Mouse (Mus musculus) ovary, postnatal 36 days (tissue): ENCODE results near the gene Sept1.
"Not testable (repeated sequence)": the region's sequence is repeated elsewhere in the genome, so short reads cannot be mapped to it uniquely, and the experiment has no call there.

Experiments
- DNase-seq: peaks from one replicate; pipeline ENCODE4 v3.0.0; 2022; ENCODE audit warnings: low spot score, mixed read lengths

The Sept1 gene

DNA sequence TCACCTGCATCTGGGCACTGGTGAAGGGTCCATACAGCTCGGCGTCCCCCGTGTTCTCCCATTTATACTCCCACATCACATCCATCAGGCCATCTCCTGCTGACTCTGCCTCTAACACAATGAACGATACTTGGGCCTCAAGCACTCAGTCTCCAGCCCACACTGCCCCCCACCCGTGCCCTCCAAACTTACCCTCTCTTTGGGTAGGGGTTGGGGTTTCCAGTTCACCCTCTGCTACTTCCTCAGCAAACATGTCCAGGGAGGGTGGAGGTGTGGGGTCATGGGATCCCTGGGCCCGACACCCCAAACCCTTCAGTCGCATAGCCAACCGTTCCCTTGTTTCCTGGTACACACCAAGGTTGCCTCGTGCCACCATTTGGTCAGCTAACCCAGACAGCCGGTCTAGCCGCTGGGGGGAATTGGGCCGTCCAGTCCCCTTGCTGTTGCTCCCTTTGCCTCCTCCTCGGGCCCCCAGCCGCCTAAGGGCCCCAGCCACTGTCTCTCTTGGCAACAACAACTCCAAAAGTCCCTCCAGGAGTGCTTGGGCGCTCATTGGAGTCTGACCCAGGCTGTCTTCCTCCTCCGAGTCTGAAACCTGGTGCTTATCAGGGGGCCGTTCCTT is 38.8 kb downstream of the Sept1 start:
- DNase-seq, result no peak

DNA sequence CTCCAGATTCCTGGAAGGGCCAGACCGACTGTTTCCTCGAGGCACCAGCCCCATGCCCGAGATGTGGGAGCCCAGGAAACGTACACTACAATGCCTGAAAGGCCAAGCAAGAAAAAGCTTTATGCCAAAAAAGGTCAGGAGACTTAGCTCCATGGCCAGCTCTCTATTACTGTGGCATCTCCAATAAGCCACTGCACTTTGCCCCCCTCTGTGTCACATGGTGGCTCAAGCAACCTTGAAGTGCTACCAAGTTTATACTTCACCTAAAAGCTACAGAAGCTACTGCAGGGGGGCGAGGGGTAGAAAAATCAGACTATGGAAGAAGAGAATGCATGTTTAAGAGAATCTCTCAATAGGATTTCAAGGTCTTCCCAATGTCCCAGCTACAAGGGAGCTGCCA is 39.9 kb downstream of the Sept1 start:
- no peak for DNase-seq

DNA sequence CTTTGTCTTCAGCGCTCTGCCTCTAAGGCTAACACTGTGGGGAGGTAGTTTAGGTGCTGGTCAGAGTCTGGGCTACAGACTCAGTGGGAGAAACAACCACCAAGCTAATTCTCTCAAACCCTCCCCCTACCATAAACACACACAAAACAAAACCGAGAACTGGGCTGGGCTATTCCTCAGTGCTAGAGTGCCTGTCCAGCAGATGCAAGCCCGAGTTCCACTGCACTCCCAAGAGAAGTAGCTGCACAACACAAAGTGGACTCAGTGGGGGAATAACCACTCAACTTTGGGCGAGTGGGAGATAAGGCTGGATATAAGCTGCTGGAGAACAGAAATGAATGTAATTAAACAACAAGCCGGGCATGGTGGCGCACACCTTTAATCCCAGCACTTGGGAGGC is 42.3 kb downstream of the Sept1 start:
- no peak for DNase-seq

DNA sequence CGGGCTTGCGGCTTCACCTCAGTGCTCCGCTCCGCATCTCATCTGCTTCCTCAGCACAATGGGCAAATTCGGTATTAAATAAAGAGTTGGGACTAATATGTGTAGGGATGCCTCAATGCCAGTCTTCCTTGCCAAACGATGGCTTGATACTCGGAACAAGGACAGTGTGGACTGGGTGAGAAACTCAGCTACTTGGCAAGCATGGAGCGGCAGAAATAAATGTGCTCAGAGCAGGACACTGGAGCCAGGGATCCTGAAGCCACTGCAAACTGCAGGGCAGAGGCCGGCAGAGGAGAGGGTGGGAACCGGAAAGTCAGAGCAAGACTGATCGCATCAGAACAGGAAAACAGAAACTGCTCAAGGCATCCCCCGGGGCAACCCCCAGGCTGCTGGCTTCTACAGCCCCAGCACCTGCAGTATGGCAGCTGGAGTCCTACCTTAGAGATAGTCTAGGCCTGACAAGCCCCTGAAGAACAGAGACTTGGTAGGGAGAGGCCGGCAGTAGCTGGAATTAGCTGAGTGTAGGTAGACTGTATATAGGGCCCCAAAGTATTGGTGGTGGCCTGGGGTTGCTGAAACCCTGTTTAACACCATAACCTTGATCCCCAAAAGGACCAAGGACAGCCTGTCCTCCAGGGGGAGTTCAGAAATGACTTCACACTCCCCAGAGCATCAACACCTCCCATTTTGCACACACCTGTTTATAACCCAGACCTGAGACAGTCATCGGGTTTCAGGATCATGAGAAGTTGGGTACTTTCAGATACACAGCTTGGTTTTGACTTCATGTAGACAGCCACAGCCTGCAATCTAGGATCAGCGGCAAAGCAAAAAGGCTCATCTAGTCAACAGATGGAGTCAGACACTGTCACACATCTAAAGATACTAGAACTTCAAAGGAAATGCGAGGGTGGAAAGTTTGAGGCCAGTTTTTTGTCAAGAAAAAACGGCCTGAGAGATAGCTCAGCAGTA is 44.3 kb downstream of the Sept1 start:
- DNase-seq, result no peak

DNA sequence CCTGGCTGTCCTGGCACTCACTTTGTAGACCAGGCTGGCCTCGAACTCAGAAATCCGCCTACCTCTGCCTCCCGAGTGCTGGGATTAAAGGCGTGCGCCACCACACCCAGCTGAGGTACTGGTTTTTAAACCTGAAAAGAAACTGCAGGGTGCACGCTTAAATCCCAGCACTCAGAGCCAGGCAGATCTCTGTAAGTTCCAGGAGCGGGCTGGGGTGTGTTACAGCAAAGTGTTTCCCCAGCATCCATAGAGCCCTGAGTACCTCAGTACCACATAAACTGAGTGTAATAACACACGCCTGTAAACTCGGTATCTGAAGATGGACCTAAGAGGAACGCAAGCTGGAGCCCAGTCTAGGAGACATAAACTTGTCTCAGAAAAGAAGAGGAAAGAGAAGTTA is 45.6 kb downstream of the Sept1 start:
- no peak for DNase-seq

GRCm38 (mm10) chr7:127185601-127186000 is 47.3 kb downstream of the Sept1 start:
- no peak for DNase-seq

DNA sequence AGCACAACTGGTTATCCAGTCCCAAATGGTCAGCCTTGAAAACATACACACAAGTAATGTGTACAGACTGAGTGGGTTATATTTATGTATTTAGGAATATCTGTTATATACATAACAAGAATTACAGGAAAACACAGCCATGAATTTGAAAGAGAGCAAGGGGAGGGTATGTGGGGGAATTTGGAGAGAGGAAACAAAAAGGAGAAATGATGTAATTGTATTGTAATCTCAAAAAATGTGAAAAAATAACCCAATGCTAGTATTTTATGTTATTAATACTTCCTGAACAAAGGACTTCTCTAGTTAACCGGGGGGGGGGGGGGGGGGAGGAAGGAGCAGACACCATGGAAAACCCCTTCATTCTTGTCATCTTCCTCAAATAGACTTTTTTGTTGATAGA is 48.2 kb downstream of the Sept1 start:
- DNase-seq, result no peak

DNA sequence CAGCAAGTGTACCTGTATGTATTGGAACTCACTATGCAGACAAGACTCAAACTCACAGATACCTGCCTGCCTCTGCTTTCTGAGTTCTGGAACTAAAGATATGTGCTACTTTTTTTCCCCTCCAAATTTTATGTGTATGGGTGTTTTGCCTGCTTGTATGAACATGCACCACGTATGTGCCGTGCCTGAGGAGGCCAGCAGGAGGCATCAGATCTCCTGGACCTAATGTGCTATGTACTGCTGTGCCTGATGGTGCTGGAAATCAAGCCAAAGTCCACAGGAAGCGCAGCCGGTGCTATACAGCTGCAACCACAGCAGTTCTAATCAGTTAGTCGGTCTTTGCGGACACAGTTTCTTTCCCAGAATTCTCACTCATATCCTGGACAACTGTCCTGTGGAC is 49.1 kb downstream of the Sept1 start:
- DNase-seq, result no peak

DNA sequence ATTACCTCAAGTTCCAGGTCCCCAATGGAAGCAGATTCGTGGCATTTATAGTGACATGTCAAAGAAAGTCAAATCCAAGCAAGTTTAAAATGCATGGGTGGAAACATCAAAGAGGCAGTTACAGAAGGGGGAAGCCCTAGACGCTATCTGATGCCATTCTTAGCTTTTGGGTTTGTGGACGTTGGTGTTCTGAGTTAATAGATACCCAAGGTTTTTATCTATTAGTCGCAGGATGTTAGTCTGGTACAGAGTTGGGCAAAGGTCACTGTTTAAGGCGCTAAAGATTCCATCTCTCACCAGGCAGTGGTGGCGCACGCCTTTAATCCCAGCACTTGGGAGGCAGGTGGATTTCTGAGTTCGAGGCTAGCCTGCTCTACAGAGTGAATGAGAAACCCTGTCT is 49.6 kb downstream of the Sept1 start:
- no peak for DNase-seq

GRCm38 (mm10) chr7:127181724-127182123 is 51.2 kb downstream of the Sept1 start:
- DNase-seq, result not testable (repeated sequence)

GRCm38 (mm10) chr7:127180783-127181182 is 52.1 kb downstream of the Sept1 start:
- no peak for DNase-seq

DNA sequence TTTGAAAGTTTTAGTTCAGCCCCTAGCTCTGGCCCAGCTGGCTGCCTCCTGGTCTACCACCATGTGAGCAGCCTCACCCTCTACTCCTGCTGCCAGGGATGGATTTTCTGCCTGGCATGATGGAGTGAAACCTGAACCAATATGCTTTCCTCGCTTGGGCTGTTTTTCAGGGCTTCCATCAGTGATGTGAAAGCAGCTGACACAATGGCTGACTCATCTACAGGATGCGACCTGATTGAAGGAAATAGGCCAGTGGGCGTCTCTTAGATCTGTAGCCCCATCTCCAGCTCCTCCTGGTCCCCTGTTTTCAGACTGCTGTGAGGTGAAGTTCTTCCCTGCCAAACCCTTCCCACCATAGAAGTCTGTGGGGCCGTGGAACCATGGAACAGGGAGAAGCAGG is 56.0 kb downstream of the Sept1 start:
- no peak for DNase-seq

- no peak for DNase-seq
Measured at GRCm38 (mm10) chr7:127166501-127166900, 66.4 kb downstream of the Sept1 start.

DNA sequence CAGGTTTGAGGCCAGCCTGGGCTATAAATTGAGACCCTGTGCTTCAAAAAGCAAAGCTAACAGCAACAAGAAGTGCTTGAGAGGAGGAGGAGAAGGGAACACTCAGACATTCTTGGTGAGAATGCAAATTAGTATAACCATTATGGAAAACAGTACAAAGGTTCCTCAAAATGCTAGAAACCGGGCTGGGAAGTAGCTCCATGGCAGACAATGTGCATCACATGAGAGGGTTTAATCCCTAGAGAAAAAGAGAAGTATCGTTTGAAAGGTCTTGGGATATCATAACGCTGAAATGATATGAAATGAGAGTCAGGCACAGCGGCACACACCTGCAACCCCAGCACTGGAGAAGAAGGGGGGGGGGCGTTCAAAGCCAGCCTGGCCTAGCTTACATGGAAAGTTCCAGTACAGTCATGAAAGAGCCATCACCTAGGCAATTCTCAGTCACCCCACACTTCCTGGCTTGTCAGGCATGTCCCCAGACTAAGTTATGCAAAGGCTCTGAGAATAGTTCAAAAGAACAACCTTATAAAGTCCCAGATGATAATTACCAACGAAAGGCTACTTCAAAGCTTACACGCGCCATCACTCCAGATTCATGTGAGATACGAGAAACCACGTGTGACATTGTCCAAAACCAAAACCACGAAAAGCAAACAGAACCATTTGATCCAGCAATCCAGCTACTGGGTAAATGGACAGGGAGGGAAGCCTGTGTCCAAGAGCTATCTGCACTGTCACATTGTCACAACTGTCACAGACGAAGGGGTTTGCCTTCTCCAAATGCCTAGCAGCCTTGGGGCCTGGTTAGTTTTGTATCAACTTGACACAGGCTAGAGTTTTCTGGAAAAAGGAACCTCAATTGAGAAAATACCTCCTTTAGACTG is 67.1 kb downstream of the Sept1 start:
- no peak for DNase-seq
